Mouse (Mus musculus) layer of hippocampus, adult 18-20 months (tissue): ENCODE results near the gene Ttc19. TPM values are rescaled to one million over a fixed set of nuclear protein-coding genes. Genes with fewer than 3 reads are reported as not detected.

ENCODE experiments used
- total RNA-seq, 2 experiments: library from RNA; stranded (reverse); gene quantifications; 2 replicates each; pipeline ENCODE4 v1.2.3; 2021

Ttc19 gene
- total RNA-seq, 2 experiments from 2014 or later: 87.2 to 88.5 TPM

Other genes starting within 250 kb of the Ttc19 start
- 1 to 10 TPM; 6.6 to 7.6 TPM for gene Adora2b, start 32.5 kb upstream of the Ttc19 start, total RNA-seq
- gene Zswim7, start 98 bp upstream of the Ttc19 start, total RNA-seq: 10 to 100 TPM; 11.5 to 13.2 TPM
- 1 to 10 TPM; 6.3 to 6.5 TPM for gene Pigl, start 177.0 kb downstream of the Ttc19 start, total RNA-seq
- 100 to 1,000 TPM; 268 to 281 TPM for gene Ncor1, start 177.1 kb downstream of the Ttc19 start, total RNA-seq